Mouse (Mus musculus) splenic B cell, adult 2 months (primary cell): Measurements from ENCODE around the gene Zfp985.
"Not testable (repeated sequence)": the region's sequence is repeated elsewhere in the genome, so short reads cannot be mapped to it uniquely, and the experiment has no call there.

ENCODE experiments used
- DNase-seq: peaks from one replicate; pipeline ENCODE4 v3.0.0-alpha.2; 2011; ENCODE audit warnings: low read depth, low spot score
- H3K27me3 ChIP-seq: 2 replicates; pipeline ENCODE4 v1.6.1; 2012; ENCODE audit warnings: mild to moderate bottlenecking, low read length, moderate library complexity, mixed read lengths; ENCODE audit not compliant: control insufficient read depth, poor library complexity, insufficient read depth, severe bottlenecking
- H3K36me3 ChIP-seq: 2 replicates; pipeline ENCODE4 v1.6.1; 2012; ENCODE audit warnings: mild to moderate bottlenecking, low read length, moderate library complexity, mixed read lengths; ENCODE audit not compliant: control insufficient read depth, poor library complexity, insufficient read depth, severe bottlenecking

Gene Zfp985

DNA sequence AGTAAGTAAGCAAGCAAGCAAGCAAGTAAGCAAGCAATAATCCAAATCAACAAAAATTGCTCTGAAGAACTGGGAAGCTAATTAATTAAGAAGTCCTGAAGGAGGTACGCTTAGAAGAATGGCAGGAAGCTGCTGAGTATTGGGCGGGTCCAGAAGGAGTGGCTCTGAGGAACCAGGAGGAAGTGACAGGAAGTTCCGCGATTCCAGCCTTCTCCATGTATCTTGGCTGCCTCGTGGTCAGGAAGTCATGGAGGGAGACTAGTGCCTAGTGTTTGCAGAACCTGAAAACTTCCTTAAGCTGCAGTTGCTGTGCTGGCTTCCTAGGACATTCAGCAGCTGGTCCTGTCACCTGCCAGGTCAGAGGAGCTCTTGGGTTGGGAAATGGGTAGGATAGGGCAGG, at the start of gene Zfp985:
Gene Zfp985, plus strand, starts transcription at position 207 of the 400 bp plus-strand sequence.
- DNase-seq, H3K36me3 ChIP-seq, H3K27me3 ChIP-seq: not testable (repeated sequence)

DNA sequence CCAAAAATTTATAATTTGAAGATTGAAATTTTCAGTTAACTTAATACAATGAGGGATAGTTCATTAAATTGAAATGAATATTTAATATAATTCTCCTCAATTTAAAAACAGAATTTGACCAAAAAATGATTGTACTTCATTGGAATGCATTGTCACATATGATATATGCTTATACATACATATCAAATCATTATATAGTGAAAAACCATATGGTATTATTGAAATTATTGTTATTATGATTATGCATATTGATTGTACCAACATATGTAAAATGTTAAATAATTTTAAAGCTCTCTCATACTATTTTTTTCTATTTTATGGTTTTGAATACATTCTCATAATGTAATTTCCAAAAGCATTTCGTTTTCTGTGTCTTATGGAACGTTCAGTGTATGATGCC, 43.9 kb upstream of the Zfp985 start:
- DNase-seq, result no peak
- no peaks in the 10 kb centered on the region for H3K27me3 ChIP-seq
- H3K36me3 ChIP-seq, result no peaks in the 10 kb centered on the region

GRCm38 (mm10) chr4:147518981-147519380, 34.1 kb upstream of the Zfp985 start:
- no peak for DNase-seq
- Histone ChIP-seq H3K27me3 (no peaks in the 10 kb centered on the region), H3K36me3 (no peaks in the 10 kb centered on the region)

DNA sequence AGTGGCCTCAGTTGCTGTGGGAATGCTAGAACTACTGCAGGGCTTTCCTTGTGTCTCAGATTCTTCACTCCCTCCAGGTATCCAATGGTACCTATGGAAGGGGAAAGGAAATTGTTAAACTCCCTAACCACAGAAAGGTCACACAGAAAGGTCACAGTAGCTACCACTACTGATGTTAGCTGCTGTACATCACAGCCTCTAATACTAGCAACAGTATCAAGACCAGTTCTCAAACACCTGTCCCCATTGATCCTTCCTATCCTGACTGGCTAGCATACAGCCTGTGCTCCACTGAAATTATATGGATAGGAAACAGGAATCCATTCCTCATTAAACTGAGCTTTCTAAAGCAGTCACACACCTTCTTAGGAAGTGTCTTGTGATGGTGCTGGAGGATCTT, 33.0 kb upstream of the Zfp985 start:
- Histone ChIP-seq H3K36me3 (no peaks in the 10 kb centered on the region), H3K27me3 (no peaks in the 10 kb centered on the region)
- no peak for DNase-seq

DNA sequence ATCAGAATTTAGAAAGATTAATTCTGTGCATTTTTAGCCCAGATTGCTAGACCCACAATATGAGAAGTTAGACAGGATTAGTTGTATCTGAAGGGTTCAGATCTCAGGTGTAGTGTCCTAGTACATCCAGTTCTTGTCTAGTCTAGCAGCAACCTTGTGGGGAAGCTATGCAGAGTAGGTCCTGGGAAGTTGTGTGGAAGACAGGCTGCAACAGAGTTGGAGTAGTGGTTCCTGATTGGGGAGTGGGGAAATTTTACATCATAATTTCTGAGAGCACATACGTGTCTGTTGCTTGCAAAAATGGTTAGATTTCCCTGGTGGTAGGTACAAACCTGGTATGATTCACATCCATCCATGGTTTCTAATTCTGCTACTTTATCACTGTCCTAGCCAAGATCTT, 28.0 kb upstream of the Zfp985 start:
- H3K27me3 ChIP-seq, result no peaks in the 10 kb centered on the region
- DNase-seq, result no peak
- H3K36me3 ChIP-seq, result no peaks in the 10 kb centered on the region

DNA sequence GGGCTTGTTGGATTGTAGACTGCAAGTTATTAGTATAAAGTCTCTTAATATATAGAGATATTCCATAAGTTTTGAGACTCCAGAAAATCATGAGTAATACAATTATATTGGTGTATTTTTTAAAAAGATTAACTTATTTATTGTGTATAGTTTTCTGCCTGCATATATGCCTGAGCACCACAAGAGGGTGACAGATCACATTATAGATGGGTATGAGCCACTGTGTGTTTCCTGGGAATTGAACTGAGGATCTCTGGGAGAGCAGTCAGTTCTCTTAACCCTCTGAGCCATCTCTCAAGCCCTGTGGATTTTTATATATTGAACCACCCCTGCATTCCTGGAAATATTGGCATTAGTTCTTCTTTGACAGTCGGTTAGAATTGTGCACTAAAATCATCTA, 22.7 kb upstream of the Zfp985 start:
- DNase-seq, result no peak
- Histone ChIP-seq H3K36me3 (no peaks in the 10 kb centered on the region), H3K27me3 (no peaks in the 10 kb centered on the region; the same call in 1 of the 2 replicates)

GRCm38 (mm10) chr4:147535916-147536315, 17.2 kb upstream of the Zfp985 start:
- H3K27me3 ChIP-seq, H3K36me3 ChIP-seq, DNase-seq: not testable (repeated sequence)

DNA sequence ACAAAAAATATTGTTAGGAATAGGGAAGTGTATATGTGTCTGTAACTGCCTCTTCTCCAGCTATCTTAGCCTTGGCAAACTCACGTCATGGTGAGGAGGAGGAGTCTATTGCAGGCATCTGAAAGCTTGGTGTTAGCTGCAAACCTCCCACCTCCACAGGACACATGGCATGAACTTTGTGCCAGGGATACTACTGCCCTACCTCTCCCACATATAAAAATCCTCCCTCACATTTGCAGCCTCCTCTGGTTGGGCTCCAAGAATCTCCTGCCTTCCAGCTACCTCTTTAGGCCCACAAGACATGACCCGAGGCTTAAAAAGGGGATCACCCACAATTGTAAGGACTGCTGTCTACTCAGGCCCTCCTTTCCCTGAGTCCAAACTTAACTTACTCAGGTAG, 15.4 kb upstream of the Zfp985 start:
- Histone ChIP-seq H3K27me3 (no peaks in the 10 kb centered on the region), H3K36me3 (no peaks in the 10 kb centered on the region)
- no peak for DNase-seq

DNA sequence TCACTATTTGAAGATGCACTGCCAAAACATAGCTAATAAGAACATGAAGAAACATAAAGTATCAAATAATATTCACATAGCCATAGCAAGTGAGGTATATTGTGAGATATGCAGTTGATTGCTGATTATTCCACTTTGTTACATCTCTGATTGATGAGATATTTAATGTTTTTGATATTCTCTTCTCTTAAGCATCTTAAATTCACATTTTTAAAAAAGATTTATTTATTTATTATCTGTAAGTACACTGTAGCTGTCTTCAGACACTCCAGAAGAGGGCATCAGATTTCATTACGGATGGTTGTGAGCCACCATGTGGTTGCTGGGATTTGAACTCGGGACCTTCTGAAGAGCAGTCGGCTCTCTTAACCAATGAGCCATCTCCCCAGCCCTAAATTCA, 13.2 kb upstream of the Zfp985 start, which contains the start of gene Gm16503:
Gene Gm16503, plus strand, starts transcription at position 301 of the 400 bp plus-strand sequence.
- H3K27me3 ChIP-seq, DNase-seq, H3K36me3 ChIP-seq: not testable (repeated sequence)

DNA sequence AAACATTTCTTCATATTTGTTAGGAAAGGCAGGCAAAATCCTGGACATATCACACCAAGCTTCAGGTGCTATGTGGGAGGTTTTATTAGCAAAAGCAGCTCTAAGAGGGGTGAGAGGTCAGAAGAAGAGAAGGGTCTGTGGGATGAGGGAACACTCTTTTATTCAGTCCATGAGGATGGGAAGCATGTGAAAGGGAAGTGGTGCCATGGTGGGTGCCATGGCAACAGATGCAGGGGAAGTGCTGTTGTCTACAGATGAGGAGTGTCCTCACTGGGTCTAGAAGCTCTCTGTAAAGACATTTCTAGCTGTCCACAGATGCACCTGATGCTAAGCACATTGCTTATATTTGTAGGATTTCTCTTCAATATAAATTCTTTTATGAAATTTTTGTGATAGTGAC, 12.0 kb upstream of the Zfp985 start:
- DNase-seq, result no peak
- Histone ChIP-seq H3K27me3 (no peaks in the 10 kb centered on the region), H3K36me3 (no peaks in the 10 kb centered on the region)

- H3K36me3 ChIP-seq, DNase-seq, H3K27me3 ChIP-seq: not testable (repeated sequence)
These were observed 1.3 kb downstream of the Zfp985 start for GRCm38 (mm10) chr4:147554361-147554760.

- not testable (repeated sequence) for DNase-seq, H3K36me3 ChIP-seq, H3K27me3 ChIP-seq
These were observed 3.8 kb downstream of the Zfp985 start for GRCm38 (mm10) chr4:147556921-147557320.

- not testable (repeated sequence) for H3K27me3 ChIP-seq, H3K36me3 ChIP-seq, DNase-seq
These were observed 4.9 kb downstream of the Zfp985 start for GRCm38 (mm10) chr4:147558011-147558410.

- H3K27me3 ChIP-seq, DNase-seq, H3K36me3 ChIP-seq: not testable (repeated sequence)
These were observed 6.0 kb downstream of the Zfp985 start for GRCm38 (mm10) chr4:147559096-147559495.

DNA sequence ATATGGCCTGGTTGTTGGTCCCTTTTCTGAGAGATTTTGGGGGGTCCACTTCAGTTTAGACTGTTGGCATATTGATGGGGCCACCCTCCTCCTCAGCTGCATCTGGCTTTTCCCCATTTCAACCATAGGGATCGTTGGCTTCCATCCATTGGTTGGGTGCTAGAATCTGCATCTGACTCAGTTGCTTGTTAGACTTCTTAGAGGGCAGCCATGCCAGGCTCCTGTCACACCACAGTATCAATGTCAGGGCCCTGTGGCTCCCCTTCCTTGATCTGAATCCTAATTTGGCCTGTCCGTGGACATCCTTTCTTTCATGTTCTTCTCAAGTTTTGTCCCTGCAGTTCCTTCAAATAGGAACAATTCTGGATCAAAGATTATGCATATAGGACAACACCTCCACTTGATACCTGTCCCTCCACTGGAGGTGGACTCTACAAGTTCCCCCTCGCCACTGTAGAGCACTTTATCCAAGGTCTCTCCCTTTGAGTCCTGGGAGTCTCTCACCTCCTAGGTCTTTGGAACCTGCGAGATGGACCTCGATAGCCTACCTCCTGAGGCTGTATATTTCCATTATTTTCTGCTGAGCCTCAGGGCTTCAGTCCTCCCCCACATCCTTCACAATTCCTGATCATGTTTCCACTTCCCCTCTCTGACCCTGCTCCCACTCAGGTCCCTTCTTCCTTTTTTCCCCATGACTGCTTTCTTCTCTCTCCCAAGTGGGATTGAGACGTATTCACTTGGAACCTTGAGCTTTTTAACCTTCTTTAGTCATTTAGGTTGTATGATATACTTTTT, 12.5 kb downstream of the Zfp985 start:
- H3K27me3 ChIP-seq, result no peaks in the 10 kb centered on the region
- DNase-seq, result no peak
- H3K36me3 ChIP-seq, result no peaks in the 10 kb centered on the region

GRCm38 (mm10) chr4:147571156-147571555, 18.1 kb downstream of the Zfp985 start:
- H3K27me3 ChIP-seq, DNase-seq, H3K36me3 ChIP-seq: not testable (repeated sequence)
